Mouse (Mus musculus): Measurements from ENCODE around the gene Gm12845.

DNA sequence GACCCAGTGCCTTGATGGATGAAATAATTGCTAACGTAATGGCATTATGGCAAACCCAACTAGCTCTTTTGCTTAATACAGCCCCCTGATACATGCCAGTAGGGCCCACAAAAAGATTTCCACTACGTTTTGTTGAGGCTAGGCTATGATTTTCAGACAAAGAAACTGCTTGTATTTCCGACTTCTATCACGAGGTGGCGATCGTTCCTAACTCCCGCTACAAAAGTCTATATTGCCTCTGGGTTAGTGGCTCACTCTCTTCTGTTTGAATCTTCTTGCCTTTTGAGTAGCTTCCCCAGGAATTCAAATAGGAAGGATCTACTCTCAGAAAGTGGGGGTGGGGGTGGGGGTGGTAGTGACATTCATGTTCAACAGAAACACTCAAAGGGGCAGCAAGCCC is 18.9 kb upstream of the Gm12845 start:
- TF ChIP-seq POLR2A (IDR thresholded peaks at IDR 0.05; ENCODE audit: insufficient read length, low read depth) (no peak), CEBPB (IDR thresholded peaks at IDR 0.05; ENCODE audit: insufficient read depth, poor library complexity, severe bottlenecking) (no peak)
